Comparison of ENCODE assay signal across 8 mouse cellular contexts in the genomic region with DNA sequence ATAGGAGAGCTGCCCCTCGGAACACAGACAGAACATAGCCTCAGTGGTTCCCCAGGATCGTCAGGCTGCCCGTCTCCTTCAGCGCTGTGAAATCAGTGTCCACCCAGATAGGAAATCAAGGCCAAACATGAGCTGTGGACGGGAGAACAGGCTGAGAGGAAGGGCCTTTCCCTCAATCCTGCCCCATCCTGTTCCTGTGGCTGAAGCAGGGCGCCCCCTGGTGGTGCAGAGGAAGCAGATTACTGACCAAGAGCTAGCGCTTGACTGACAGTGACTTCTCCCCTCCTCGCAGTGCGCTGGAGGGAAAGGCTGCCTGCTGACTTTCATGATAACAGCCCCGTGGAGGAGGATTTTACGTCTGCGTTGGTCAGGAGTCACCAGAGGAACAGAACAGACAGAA. TPM values are rescaled to one million over a fixed set of nuclear protein-coding genes. Genes with fewer than 3 reads are reported as not detected.
A peak's percentile ranks its signal among the peaks of the same experiment; 100 is the strongest.
DNase-seq lines count a peak whose midpoint lies in the region; ATAC-seq and TF ChIP-seq lines count a peak whose summit lies in the region.

No protein-coding gene starts in this region.

- no peak for ATAC-seq in heart, embryonic 12.5 days (ENCODE audit: insufficient number of reproducible peaks, low FRiP score)
- no peak; the same call in 1 of the 2 replicates for ATAC-seq in midbrain, embryonic 14.5 days (ENCODE audit: low FRiP score, low TSS enrichment)

- peak; percentile 82 for TF ChIP-seq CTCF in cortical plate, adult 2 months (IDR thresholded peaks at IDR 0.05; ENCODE audit: extremely low read depth, insufficient read depth, low read length)

- WGBS in heart, embryonic 12.5 days: 9% methylated on average over 12 of the region's 12 CpGs
- WGBS in limb, embryonic 10.5 days: 15% methylated on average over 12 of the region's 12 CpGs
- WGBS in midbrain, embryonic 14.5 days: 16% methylated on average over 12 of the region's 12 CpGs

- no peak for TF ChIP-seq POLR2A in cortical plate, adult 2 months (IDR thresholded peaks at IDR 0.05; ENCODE audit: extremely low read depth, insufficient read depth, low read length)

- H3K4me1 ChIP-seq in heart, embryonic 12.5 days (replicated peaks): peaks cover 17% of the 10 kb centered on the region
- H3K4me1 ChIP-seq in cortical plate, adult 2 months (ENCODE audit: control insufficient read depth, insufficient read depth, low read length): no peaks in the 10 kb centered on the region
- H3K4me1 ChIP-seq in limb, embryonic 10.5 days: peaks cover 17% of the 10 kb centered on the region
- H3K4me1 ChIP-seq in midbrain, embryonic 14.5 days (ENCODE audit: control insufficient read depth, insufficient read depth, low read length): no peaks in the 10 kb centered on the region

- DNase-seq in heart, adult 11 months: peak; percentile 95
- peak; percentile 67 to 80 for DNase-seq in gastrocnemius, postnatal 4 days (ENCODE audit: low spot score in 2 of 2)
- peak; percentile 39 for DNase-seq in kidney, adult 11 months
- peak; percentile 91 for DNase-seq in limb, embryonic 10.5 days (ENCODE audit: low spot score)
- peak; percentile 83 for DNase-seq in midbrain, embryonic 14.5 days
- DNase-seq in splenic B cell, adult 2 months (ENCODE audit: low read depth, low spot score): peak; percentile 57

- no peak overlapping the region for H3K9ac ChIP-seq in heart, embryonic 12.5 days
- no peak overlapping the region for H3K9ac ChIP-seq in midbrain, embryonic 14.5 days (replicated peaks; ENCODE audit: low read length)

- H3K9me3 ChIP-seq in heart, embryonic 12.5 days (replicated peaks): no peaks in the 10 kb centered on the region
- no peaks in the 10 kb centered on the region for H3K9me3 ChIP-seq in limb, embryonic 10.5 days (replicated peaks)
- no peaks in the 10 kb centered on the region for H3K9me3 ChIP-seq in midbrain, embryonic 14.5 days (ENCODE audit: control insufficient read depth, low read length)

- H3K27me3 ChIP-seq in heart, embryonic 12.5 days (replicated peaks): peaks cover 25% of the 10 kb centered on the region
- no peaks in the 10 kb centered on the region for H3K27me3 ChIP-seq in limb, embryonic 10.5 days (ENCODE audit: low read depth, poor library complexity, severe bottlenecking)
- no peaks in the 10 kb centered on the region for H3K27me3 ChIP-seq in midbrain, embryonic 14.5 days (ENCODE audit: control insufficient read depth, insufficient read depth, low read length)
- H3K27me3 ChIP-seq in splenic B cell, adult 2 months (ENCODE audit: control insufficient read depth, insufficient read depth, low read length, poor library complexity, severe bottlenecking): no peaks in the 10 kb centered on the region

- H3K4me2 ChIP-seq in heart, embryonic 12.5 days: no peak overlapping the region
- H3K4me2 ChIP-seq in midbrain, embryonic 14.5 days (ENCODE audit: low read length): no peak overlapping the region

- H3K4me3 ChIP-seq in heart, embryonic 12.5 days: no peak overlapping the region
- no peak overlapping the region for H3K4me3 ChIP-seq in cortical plate, adult 2 months (ENCODE audit: insufficient read depth, low read length)
- no peak overlapping the region for H3K4me3 ChIP-seq in limb, embryonic 10.5 days
- H3K4me3 ChIP-seq in midbrain, embryonic 14.5 days (replicated peaks; ENCODE audit: low read depth, low read length): no peak overlapping the region

- H3K27ac ChIP-seq in heart, embryonic 12.5 days (ENCODE audit: poor library complexity, severe bottlenecking): no peak overlapping the region
- H3K27ac ChIP-seq in cortical plate, adult 2 months (ENCODE audit: insufficient read depth, low read length): no peak overlapping the region
- no peak overlapping the region for H3K27ac ChIP-seq in limb, embryonic 10.5 days
- H3K27ac ChIP-seq in midbrain, embryonic 14.5 days (replicated peaks; ENCODE audit: low read depth, low read length): no peak overlapping the region

- no peaks in the 10 kb centered on the region for H3K36me3 ChIP-seq in heart, embryonic 12.5 days
- H3K36me3 ChIP-seq in limb, embryonic 10.5 days: no peaks in the 10 kb centered on the region
- no peaks in the 10 kb centered on the region for H3K36me3 ChIP-seq in midbrain, embryonic 14.5 days (ENCODE audit: control insufficient read depth, insufficient read depth, low read length)
- no peaks in the 10 kb centered on the region for H3K36me3 ChIP-seq in splenic B cell, adult 2 months (ENCODE audit: control insufficient read depth, insufficient read depth, low read length, poor library complexity, severe bottlenecking)

RNA-seq across cellular contexts. Expression of a gene that starts 18.0 kb away (rescaled TPM):
- not detected in 2 replicates for polyA plus RNA-seq in heart, embryonic 12.5 days (2016; fragmentation: Nextera tagmentation; extraction: Ambion mirVana)
- polyA plus RNA-seq in cortical plate, adult 2 months (2012; rRNA removed): 0.06 TPM in 1 of 2 replicates, not detected in the other
- total RNA-seq in gastrocnemius, postnatal 4 days (2021): under 1 TPM in 1 of 2 experiments, not detected in 1; 0.20 TPM
- polyA plus RNA-seq in limb, embryonic 10.5 days (2016; fragmentation: Nextera tagmentation; extraction: Ambion mirVana): not detected in 2 replicates
- polyA plus RNA-seq in midbrain, embryonic 14.5 days (2014; fragmentation: Nextera tagmentation; extraction: Ambion mirVana): not detected in 2 replicates

RNA-seq across cellular contexts. Expression of a gene that starts 21.8 kb away (rescaled TPM):
- polyA plus RNA-seq in heart, embryonic 12.5 days (2016; fragmentation: Nextera tagmentation; extraction: Ambion mirVana): 1.5 and 1.6 TPM in 2 replicates
- 0.26 and 0.38 TPM in 2 replicates for polyA plus RNA-seq in cortical plate, adult 2 months (2012; rRNA removed)
- 1 to 10 TPM; 2.3 to 2.5 TPM for total RNA-seq in gastrocnemius, postnatal 4 days (2021)
- 0.36 and 0.93 TPM in 2 replicates for polyA plus RNA-seq in limb, embryonic 10.5 days (2016; fragmentation: Nextera tagmentation; extraction: Ambion mirVana)
- polyA plus RNA-seq in midbrain, embryonic 14.5 days (2014; fragmentation: Nextera tagmentation; extraction: Ambion mirVana): 0.36 and 0.49 TPM in 2 replicates

Comparison
In these comparisons a context has a peak if more than half of its experiments do, and no peak if none do; other contexts are left out.
1. DNase-seq: peak in every context shown above with its lines; median percentile 95 in heart, adult 11 months; 91 in limb, embryonic 10.5 days; 83 in midbrain, embryonic 14.5 days; 74 in gastrocnemius, postnatal 4 days; 57 in splenic B cell, adult 2 months; 39 in kidney, adult 11 months.